Mouse (Mus musculus) skeletal muscle tissue, adult 2 months (tissue): ENCODE measurements around the gene Tm4sf1.
A peak's percentile ranks its signal among the peaks of the same experiment; 100 is the strongest.

ENCODE experiments used
- DNase-seq: peaks from one replicate; pipeline ENCODE4 v3.0.0-alpha.2; 2012; ENCODE audit warnings: low read depth, low spot score

Tm4sf1 gene

GRCm38 (mm10) chr3:57301921-57302539 is at the start of gene Tm4sf1:
Gene Tm4sf1 (minus strand): TSS chr3:57301988.
- DNase-seq = no peak

- no peak for DNase-seq
Measured at GRCm38 (mm10) chr3:57344811-57345210, 43.0 kb upstream of the Tm4sf1 start.

- no peak for DNase-seq
Measured at GRCm38 (mm10) chr3:57343837-57344607, 42.2 kb upstream of the Tm4sf1 start.

- DNase-seq = no peak
Measured at GRCm38 (mm10) chr3:57342976-57343375, 41.2 kb upstream of the Tm4sf1 start.

GRCm38 (mm10) chr3:57341321-57341720 is 39.5 kb upstream of the Tm4sf1 start:
- no peak for DNase-seq

GRCm38 (mm10) chr3:57335080-57335815 is 33.5 kb upstream of the Tm4sf1 start:
- peak; percentile 65 for DNase-seq

- DNase-seq = no peak
Measured at GRCm38 (mm10) chr3:57327941-57328340, 26.2 kb upstream of the Tm4sf1 start.

GRCm38 (mm10) chr3:57307076-57307475 is 5.3 kb upstream of the Tm4sf1 start:
- peak; percentile 24 for DNase-seq

- no peak for DNase-seq
Measured at GRCm38 (mm10) chr3:57305564-57305963, 3.8 kb upstream of the Tm4sf1 start.

GRCm38 (mm10) chr3:57304484-57304883 is 2.7 kb upstream of the Tm4sf1 start:
- no peak for DNase-seq

GRCm38 (mm10) chr3:57304050-57304449 is 2.3 kb upstream of the Tm4sf1 start:
- no peak for DNase-seq

GRCm38 (mm10) chr3:57303486-57303885 is 1.7 kb upstream of the Tm4sf1 start:
- DNase-seq = no peak

GRCm38 (mm10) chr3:57302886-57303285 is 1.1 kb upstream of the Tm4sf1 start:
- DNase-seq = no peak

GRCm38 (mm10) chr3:57301366-57301765 is 422 bp downstream of the Tm4sf1 start:
- no peak for DNase-seq

GRCm38 (mm10) chr3:57297991-57298390 is 3.8 kb downstream of the Tm4sf1 start:
- DNase-seq = no peak

GRCm38 (mm10) chr3:57296574-57296973 is 5.2 kb downstream of the Tm4sf1 start:
- DNase-seq = no peak

- DNase-seq = no peak
Measured at GRCm38 (mm10) chr3:57295631-57296030, 6.2 kb downstream of the Tm4sf1 start.

- DNase-seq = peak; percentile 58
Measured at GRCm38 (mm10) chr3:57294742-57295525, 6.9 kb downstream of the Tm4sf1 start.

GRCm38 (mm10) chr3:57293925-57294324 is 7.9 kb downstream of the Tm4sf1 start:
- no peak for DNase-seq

- no peak for DNase-seq
Measured at GRCm38 (mm10) chr3:57292826-57293225, 9.0 kb downstream of the Tm4sf1 start.

GRCm38 (mm10) chr3:57288944-57289491 is 12.8 kb downstream of the Tm4sf1 start:
- DNase-seq = no peak
